Mouse (Mus musculus) kidney, postnatal 25 days (tissue): ENCODE measurements around the gene Klhl26.
A peak's percentile ranks its signal among the peaks of the same experiment; 100 is the strongest.

Experiments
- DNase-seq, 2 experiments: peaks; one replicate each; pipeline ENCODE4 v3.0.0; 2021; ENCODE audit warnings: mixed read lengths in 2 of 2

Gene Klhl26

GRCm38 (mm10) chr8:70469295-70469916 lies 7.4 kb downstream of the Klhl26 start:
- no peak for DNase-seq

GRCm38 (mm10) chr8:70468733-70469132 lies 8.0 kb downstream of the Klhl26 start:
- DNase-seq, result no peak

- no peak for DNase-seq
Measured at GRCm38 (mm10) chr8:70467907-70468306, 8.9 kb downstream of the Klhl26 start.

- DNase-seq, result peak in 1 of 2 experiments; percentile 12
Measured at GRCm38 (mm10) chr8:70467229-70467725, 9.5 kb downstream of the Klhl26 start.

- peak; percentile 57 to 66 for DNase-seq
Measured at GRCm38 (mm10) chr8:70466771-70467170, 10.0 kb downstream of the Klhl26 start.

GRCm38 (mm10) chr8:70466305-70466704 lies 10.5 kb downstream of the Klhl26 start:
- DNase-seq, result no peak

- DNase-seq, result no peak
Measured at GRCm38 (mm10) chr8:70465701-70466100, 11.1 kb downstream of the Klhl26 start.

GRCm38 (mm10) chr8:70464162-70464561 lies 12.6 kb downstream of the Klhl26 start:
- no peak for DNase-seq

GRCm38 (mm10) chr8:70463306-70463705 lies 13.5 kb downstream of the Klhl26 start:
- no peak for DNase-seq

GRCm38 (mm10) chr8:70462516-70462813 lies 14.3 kb downstream of the Klhl26 start:
- no peak for DNase-seq

GRCm38 (mm10) chr8:70461765-70462515 lies 14.8 kb downstream of the Klhl26 start:
- DNase-seq, result no peak

- DNase-seq, result no peak
Measured at GRCm38 (mm10) chr8:70460606-70461005, 16.2 kb downstream of the Klhl26 start.

- no peak for DNase-seq
Measured at GRCm38 (mm10) chr8:70460199-70460598, 16.6 kb downstream of the Klhl26 start.

- DNase-seq, result no peak
Measured at GRCm38 (mm10) chr8:70459636-70460035, 17.1 kb downstream of the Klhl26 start.

GRCm38 (mm10) chr8:70458462-70458861 lies 18.3 kb downstream of the Klhl26 start:
- no peak for DNase-seq

- DNase-seq, result no peak
Measured at GRCm38 (mm10) chr8:70457882-70458281, 18.9 kb downstream of the Klhl26 start.

- no peak for DNase-seq
Measured at GRCm38 (mm10) chr8:70456996-70457395, 19.8 kb downstream of the Klhl26 start.

- DNase-seq, result no peak
Measured at GRCm38 (mm10) chr8:70453852-70454251, 22.9 kb downstream of the Klhl26 start.

- no peak for DNase-seq
Measured at GRCm38 (mm10) chr8:70452196-70452966, 24.4 kb downstream of the Klhl26 start.

- no peak for DNase-seq
Measured at GRCm38 (mm10) chr8:70447639-70448420, 28.9 kb downstream of the Klhl26 start.

- DNase-seq, result no peak
Measured at GRCm38 (mm10) chr8:70445988-70446387, 30.8 kb downstream of the Klhl26 start.

GRCm38 (mm10) chr8:70443326-70443725 lies 33.4 kb downstream of the Klhl26 start:
- DNase-seq, result no peak

- DNase-seq, result no peak
Measured at GRCm38 (mm10) chr8:70441565-70441964, 35.2 kb downstream of the Klhl26 start.
